Mouse (Mus musculus) kidney, embryonic 14.5 days (tissue): ENCODE data around the gene L3hypdh. TPM values are rescaled to one million over a fixed set of nuclear protein-coding genes. Genes with fewer than 3 reads are reported as not detected.

Experiments
- ATAC-seq: fragments of 200-750 bp; cut with Nextera tagmentation; 2 replicates; pipeline ENCODE4 v1.8.0; 2017; ENCODE audit warnings: moderate number of reproducible peaks, mild to moderate bottlenecking, moderate TSS enrichment, moderate library complexity; ENCODE audit not compliant: low FRiP score, low TSS enrichment
- H3K27ac ChIP-seq: fragments of 300-500 bp; sonication (generic); 2 replicates; pipeline ENCODE4 v1.5.1; 2014; ENCODE audit warnings: low read depth, mild to moderate bottlenecking, low read length, moderate library complexity, mixed read lengths
- H3K27me3 ChIP-seq: fragments of 300-500 bp; sonication (generic); 2 replicates; pipeline ENCODE4 v1.6.1; 2014; ENCODE audit warnings: mild to moderate bottlenecking, low read length; ENCODE audit not compliant: control insufficient read depth, insufficient read depth
- H3K36me3 ChIP-seq: fragments of 300-500 bp; sonication (generic); 2 replicates; pipeline ENCODE4 v1.6.1; 2014; ENCODE audit warnings: low read length, mixed read lengths; ENCODE audit not compliant: control insufficient read depth, insufficient read depth
- H3K4me1 ChIP-seq: fragments of 300-500 bp; sonication (generic); 2 replicates; pipeline ENCODE4 v1.6.1; 2014; ENCODE audit warnings: low read length, mixed read lengths; ENCODE audit not compliant: control insufficient read depth, insufficient read depth
- H3K4me2 ChIP-seq: fragments of 300-500 bp; sonication (generic); replicated peaks from 2 replicates; pipeline ENCODE4 v1.6.1; 2014; ENCODE audit warnings: low read depth, mild to moderate bottlenecking, low read length
- H3K4me3 ChIP-seq: fragments of 300-500 bp; sonication (generic); 2 replicates; pipeline ENCODE4 v1.5.1; 2014; ENCODE audit warnings: mild to moderate bottlenecking, low read length
- H3K9ac ChIP-seq: fragments of 300-500 bp; sonication (generic); 2 replicates; pipeline ENCODE4 v1.6.1; 2014; ENCODE audit warnings: low read depth, mild to moderate bottlenecking, low read length, moderate library complexity
- H3K9me3 ChIP-seq: fragments of 300-500 bp; sonication (generic); 2 replicates; pipeline ENCODE4 v1.6.1; 2016; ENCODE audit warnings: low read length; ENCODE audit not compliant: control insufficient read depth
- WGBS: fragments of 180-500 bp; shearing (Covaris S2); extraction: QIAGEN DNeasy Blood & Tissue Kit; methylation state at CpG from one replicate; pipeline ENCODE4 v1.1.7; 2014; 5-methylcytosine and 5-hydroxymethylcytosine counted together
- polyA plus RNA-seq: library from polyadenylated mRNA; unstranded; fragments of >200 nt; fragmentation: Nextera tagmentation; extraction: Ambion mirVana; gene quantifications from 2 replicates; pipeline ENCODE4 v1.2.1, GENCODE M21; 2014

The L3hypdh gene
- polyA plus RNA-seq, 1 experiment from 2014 or later: 22.4 TPM

- Histone ChIP-seq H3K27me3 (no peaks in the 10 kb centered on the region), H3K4me2 (no peak overlapping the region), H3K36me3 (peaks cover 45% of the 10 kb centered on the region), H3K9ac (no peak overlapping the region), H3K9me3 (no peaks in the 10 kb centered on the region), H3K4me1 (peaks cover 7% of the 10 kb centered on the region; the same call in 1 of the 2 replicates), H3K27ac (no peak overlapping the region), H3K4me3 (no peak overlapping the region)
- no peak for ATAC-seq
- WGBS: 94% methylated on average over 4 of the region's 4 CpGs
These were observed 4.6 kb upstream of the L3hypdh start for GRCm38 (mm10) chr12:72089802-72090201.

- Histone ChIP-seq H3K4me2 (peak overlapping the region; percentile 79), H3K9me3 (no peaks in the 10 kb centered on the region), H3K9ac (peak overlapping the region; percentile 82), H3K4me3 (peak overlapping the region; percentile 81), H3K27me3 (no peaks in the 10 kb centered on the region), H3K36me3 (peaks cover 12% of the 10 kb centered on the region; the same call in 1 of the 2 replicates), H3K4me1 (peaks cover 14% of the 10 kb centered on the region; the same call in 1 of the 2 replicates), H3K27ac (peak overlapping the region; percentile 97)
- WGBS: 1% methylated on average over 18 of the region's 18 CpGs
- no peak for ATAC-seq
These were observed 1.1 kb upstream of the L3hypdh start for GRCm38 (mm10) chr12:72086166-72086825.

- WGBS: under 1% methylated on average over 31 of the region's 31 CpGs
- peak overlapping the region; percentile 61 for H3K4me2 ChIP-seq
- ATAC-seq: peak; percentile 38
- peak overlapping the region; percentile 71 for H3K9ac ChIP-seq
- H3K4me3 ChIP-seq: peak overlapping the region; percentile 81
- H3K4me1 ChIP-seq: peaks cover 14% of the 10 kb centered on the region; the same call in 1 of the 2 replicates
- H3K27ac ChIP-seq: peak overlapping the region; percentile 76
- H3K9me3 ChIP-seq: no peaks in the 10 kb centered on the region
- H3K27me3 ChIP-seq: no peaks in the 10 kb centered on the region
- peaks cover 2% of the 10 kb centered on the region; the same call in 1 of the 2 replicates for H3K36me3 ChIP-seq
These were observed 263 bp downstream of the L3hypdh start for GRCm38 (mm10) chr12:72085024-72085328.

GRCm38 (mm10) chr12:72084261-72085023 lies 797 bp downstream of the L3hypdh start:
- peak overlapping the region; percentile 81 for H3K4me3 ChIP-seq
- peak; percentile 20 for ATAC-seq
- H3K4me1 ChIP-seq: peaks cover 14% of the 10 kb centered on the region; the same call in 1 of the 2 replicates
- no peaks in the 10 kb centered on the region for H3K27me3 ChIP-seq
- peak overlapping the region; percentile 61 for H3K4me2 ChIP-seq
- H3K36me3 ChIP-seq: no peaks in the 10 kb centered on the region
- 3% methylated on average over 46 of the region's 46 CpGs for WGBS
- H3K9me3 ChIP-seq: no peaks in the 10 kb centered on the region
- H3K27ac ChIP-seq: peak overlapping the region; percentile 76
- peak overlapping the region; percentile 71 for H3K9ac ChIP-seq

GRCm38 (mm10) chr12:72083265-72083664 lies 2.0 kb downstream of the L3hypdh start:
- Histone ChIP-seq H3K4me3 (no peak overlapping the region), H3K27ac (no peak overlapping the region), H3K4me2 (no peak overlapping the region), H3K36me3 (no peaks in the 10 kb centered on the region), H3K27me3 (no peaks in the 10 kb centered on the region), H3K4me1 (peaks cover 14% of the 10 kb centered on the region; the same call in 1 of the 2 replicates), H3K9me3 (no peaks in the 10 kb centered on the region), H3K9ac (no peak overlapping the region)
- 85% methylated on average over 9 of the region's 9 CpGs for WGBS
- no peak for ATAC-seq

- H3K36me3 ChIP-seq: no peaks in the 10 kb centered on the region
- no peaks in the 10 kb centered on the region for H3K27me3 ChIP-seq
- H3K9me3 ChIP-seq: no peaks in the 10 kb centered on the region
- no peak overlapping the region for H3K9ac ChIP-seq
- no peak for ATAC-seq
- WGBS: 18% methylated on average over 18 of the region's 18 CpGs
- peak overlapping the region; percentile 23 for H3K4me3 ChIP-seq
- H3K27ac ChIP-seq: 0 out of 2 replicates have a peak overlapping the region, but pooled peaks have one; percentile 24
- H3K4me1 ChIP-seq: peaks cover 7% of the 10 kb centered on the region; the same call in 1 of the 2 replicates
- H3K4me2 ChIP-seq: peak overlapping the region; percentile 36
These were observed 2.9 kb downstream of the L3hypdh start for GRCm38 (mm10) chr12:72082370-72082769.

- Histone ChIP-seq H3K36me3 (no peaks in the 10 kb centered on the region), H3K4me1 (peaks cover 7% of the 10 kb centered on the region; the same call in 1 of the 2 replicates), H3K4me2 (peak overlapping the region; percentile 36), H3K27ac (no peak overlapping the region), H3K9ac (no peak overlapping the region), H3K4me3 (no peak overlapping the region), H3K9me3 (no peaks in the 10 kb centered on the region), H3K27me3 (no peaks in the 10 kb centered on the region)
- ATAC-seq: no peak
- WGBS: 81% methylated on average over 3 of the region's 3 CpGs
These were observed 3.3 kb downstream of the L3hypdh start for GRCm38 (mm10) chr12:72081961-72082360.

GRCm38 (mm10) chr12:72078248-72078647 lies 7.0 kb downstream of the L3hypdh start:
- H3K27ac ChIP-seq: no peak overlapping the region
- H3K27me3 ChIP-seq: no peaks in the 10 kb centered on the region
- 78% methylated on average over 3 of the region's 3 CpGs for WGBS
- H3K36me3 ChIP-seq: 0 out of 2 replicates have a peak, but pooled peaks cover 2% of the 10 kb centered on the region
- no peak overlapping the region for H3K4me3 ChIP-seq
- H3K4me1 ChIP-seq: peaks cover 5% of the 10 kb centered on the region; the same call in 1 of the 2 replicates
- no peak overlapping the region for H3K4me2 ChIP-seq
- ATAC-seq: no peak
- H3K9ac ChIP-seq: no peak overlapping the region
- no peaks in the 10 kb centered on the region for H3K9me3 ChIP-seq
